Mouse (Mus musculus) kidney, postnatal 14 days (tissue): ENCODE measurements around the gene Schip1.

Experiments used
- DNase-seq: peaks from one replicate; pipeline ENCODE4 v3.0.0; 2022; ENCODE audit warnings: mixed read lengths

Gene Schip1

DNA sequence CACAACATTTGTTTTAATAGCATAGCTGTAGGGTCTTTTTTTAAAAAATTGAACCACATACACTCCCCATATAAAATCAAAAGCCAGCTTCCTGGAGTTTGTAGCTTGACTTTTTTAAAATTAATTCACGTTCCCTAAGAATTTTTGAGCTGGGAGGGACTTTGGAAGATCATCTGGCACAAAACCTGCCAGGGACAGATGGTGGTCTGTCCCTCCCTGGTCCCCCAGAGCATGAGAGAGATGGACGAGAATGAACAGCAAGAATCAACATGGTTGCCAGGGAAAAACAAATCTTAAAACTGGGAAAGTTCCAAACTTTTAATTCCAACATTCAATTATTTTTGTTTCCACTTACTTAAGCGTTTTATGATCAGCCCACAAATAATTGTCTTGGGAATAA lies 334.1 kb downstream of the Schip1 start:
- DNase-seq: no peak

DNA sequence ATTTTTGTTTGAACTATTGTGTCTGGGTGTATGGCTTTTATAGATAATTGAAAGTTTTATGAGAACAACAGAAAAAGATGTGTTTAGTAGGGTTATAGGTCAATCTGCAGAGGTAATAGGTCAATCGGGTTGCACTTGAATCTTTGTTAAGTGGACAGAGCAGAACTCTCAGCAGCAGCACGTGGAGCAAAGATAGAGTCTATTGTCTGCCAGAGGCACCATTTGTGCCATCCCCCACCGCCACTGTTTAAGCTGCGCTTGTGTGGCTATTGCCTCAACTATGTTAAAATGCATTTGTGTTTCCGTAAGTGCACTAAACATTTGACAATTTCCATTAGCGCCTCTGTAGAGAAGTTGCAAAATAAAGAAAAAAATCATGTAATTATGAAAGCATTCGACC lies 335.5 kb downstream of the Schip1 start:
- DNase-seq: no peak

DNA sequence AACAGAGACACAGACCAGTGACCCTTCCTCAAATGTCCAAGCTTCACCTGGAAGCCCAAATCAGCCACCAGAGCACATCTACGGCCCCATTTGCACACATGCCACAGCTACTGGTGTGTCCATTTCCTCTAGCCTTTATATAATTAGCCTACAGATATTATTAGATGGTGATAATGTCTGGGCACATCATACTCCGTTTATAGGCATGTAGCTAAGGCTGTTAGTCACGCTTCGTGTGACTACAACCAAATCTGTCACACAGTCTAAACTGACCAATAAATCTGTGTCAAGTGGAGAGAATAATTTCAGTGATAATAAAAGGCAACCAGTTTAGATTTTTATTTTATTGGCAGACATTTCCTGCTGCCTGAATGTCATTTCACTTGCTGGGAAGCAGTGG lies 338.7 kb downstream of the Schip1 start:
- DNase-seq: no peak

DNA sequence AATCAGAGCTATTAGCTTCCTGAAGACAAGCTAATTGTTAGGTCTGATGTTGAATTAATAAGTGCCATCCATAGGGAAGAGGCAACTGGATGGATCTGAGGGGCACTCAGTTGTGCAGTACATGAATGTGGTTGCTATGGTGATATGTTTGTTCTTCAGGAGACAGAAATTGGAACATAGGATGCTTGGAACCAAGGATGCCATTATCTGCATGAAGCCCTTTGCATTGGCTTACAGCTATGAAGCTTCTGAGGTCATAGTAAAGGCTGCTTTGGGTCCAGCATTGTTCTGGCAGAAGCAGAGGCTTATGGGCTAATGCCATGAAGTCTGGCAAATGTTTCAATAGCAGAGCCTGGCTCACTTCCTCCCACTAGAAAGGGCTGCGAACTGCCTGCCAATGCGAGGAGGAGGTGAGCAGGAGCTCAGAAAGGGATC lies 339.2 kb downstream of the Schip1 start:
- no peak for DNase-seq

DNA sequence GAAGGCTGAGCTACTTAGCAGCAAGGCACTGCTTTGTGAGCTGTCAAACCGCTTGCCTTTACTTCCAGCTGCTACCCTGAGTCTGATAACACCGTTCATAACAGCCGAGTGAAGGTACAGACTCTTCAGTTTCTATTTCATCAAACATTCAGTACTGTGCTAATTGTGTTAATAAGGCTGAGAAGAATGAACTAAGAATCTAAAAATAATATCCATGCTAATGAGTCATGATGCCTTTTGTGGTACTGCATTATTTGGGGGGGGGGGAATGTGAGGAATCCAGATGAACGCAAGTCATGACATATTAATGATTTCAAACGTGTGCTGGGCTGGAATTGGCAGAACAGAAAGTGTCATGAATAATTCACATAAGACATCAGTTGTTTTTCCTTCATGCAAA lies 341.1 kb downstream of the Schip1 start:
- no peak for DNase-seq

DNA sequence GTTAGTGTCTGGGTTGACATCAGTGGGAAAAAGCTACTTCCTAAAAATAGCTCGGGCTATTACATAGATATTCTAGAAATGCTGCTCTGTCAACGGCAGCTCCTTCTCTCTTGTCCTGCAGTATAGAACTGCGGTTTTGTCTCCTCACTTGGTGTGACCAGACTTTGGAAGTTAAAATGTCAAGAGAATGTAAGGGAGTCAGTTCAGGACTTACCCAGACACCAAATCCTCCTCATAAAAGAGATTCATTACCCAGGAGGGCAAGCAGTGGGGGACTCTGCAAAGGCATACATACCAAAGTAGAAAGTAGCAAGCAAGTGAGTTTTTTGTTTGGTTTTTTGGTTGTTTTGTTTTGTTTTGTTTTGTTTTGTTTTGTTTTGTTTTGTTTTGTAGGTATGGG lies 347.7 kb downstream of the Schip1 start:
- DNase-seq: no peak

DNA sequence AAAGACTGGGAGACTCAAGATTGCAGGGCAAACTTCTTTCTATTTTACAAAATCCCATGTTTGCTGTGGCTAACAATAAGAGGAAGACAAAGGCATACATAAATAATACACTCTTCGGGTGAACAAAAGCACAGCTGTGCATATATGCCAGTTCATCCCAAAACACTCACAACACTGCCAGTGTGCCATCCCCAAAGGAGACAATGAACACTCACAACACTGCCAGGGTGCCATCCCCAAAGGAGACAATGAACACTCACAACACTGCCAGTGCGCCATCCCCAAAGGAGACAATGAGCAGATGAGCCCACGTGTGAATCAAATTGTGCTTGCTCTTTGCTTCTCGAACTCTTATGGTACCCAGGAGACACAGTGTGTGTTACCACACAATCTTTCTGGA lies 355.2 kb downstream of the Schip1 start:
- no peak for DNase-seq

DNA sequence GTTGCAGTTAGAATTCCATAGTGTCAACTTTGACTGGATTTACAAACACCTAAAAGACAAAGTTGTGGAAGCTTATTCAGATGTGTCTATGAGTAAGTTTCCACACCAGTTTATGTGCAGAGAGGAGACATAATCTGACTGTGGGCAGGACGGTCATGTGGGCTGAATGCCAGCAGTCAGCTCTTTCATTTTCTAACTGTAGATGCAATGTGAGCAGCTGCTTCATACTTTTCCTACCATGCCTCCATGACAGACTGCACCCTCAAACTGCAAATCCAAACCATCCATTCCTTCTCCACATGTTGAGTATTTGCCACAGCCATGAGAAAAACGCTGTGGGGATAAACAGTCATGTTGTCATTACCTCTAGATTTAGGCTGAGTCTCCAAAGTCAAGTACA lies 356.3 kb downstream of the Schip1 start:
- DNase-seq: no peak

DNA sequence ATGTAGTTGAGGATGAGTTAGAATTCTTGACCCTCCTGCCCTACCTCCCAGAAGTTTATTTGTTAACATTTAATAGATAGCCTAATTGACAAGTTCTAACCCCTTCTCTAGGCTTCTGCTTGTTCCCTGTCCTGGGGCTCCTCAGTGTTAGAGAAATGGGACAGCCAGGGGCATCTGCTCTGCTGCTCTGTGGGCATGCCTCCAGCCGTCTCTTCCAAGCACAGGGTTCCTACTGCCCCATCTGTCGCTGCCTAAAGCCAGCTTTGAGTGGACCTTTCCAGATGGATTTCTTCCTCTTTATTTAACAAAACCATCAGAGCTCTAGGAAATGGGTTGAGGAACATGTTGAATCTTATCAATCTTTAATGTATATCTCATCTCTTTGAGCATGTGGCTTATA lies 357.2 kb downstream of the Schip1 start:
- DNase-seq: no peak

DNA sequence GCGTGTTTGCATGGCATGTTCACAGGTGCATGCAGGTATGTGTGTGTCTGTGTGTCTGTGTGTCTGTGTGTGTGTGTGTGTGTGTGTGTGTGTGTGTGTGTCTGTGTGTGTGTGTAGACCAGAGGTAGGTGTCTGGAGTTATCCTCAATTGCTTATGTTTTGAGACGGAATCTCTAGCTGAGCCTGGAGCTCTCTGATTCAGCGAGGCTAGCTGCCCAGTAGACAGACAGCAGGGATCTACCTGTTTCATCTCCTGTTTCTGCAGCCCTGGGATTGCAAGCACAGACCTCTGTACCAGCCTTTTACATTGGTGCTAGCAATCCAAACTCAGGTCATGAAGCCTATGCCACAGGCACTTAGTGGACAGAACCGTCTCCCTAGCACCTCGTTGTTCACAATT lies 363.5 kb downstream of the Schip1 start:
- DNase-seq: no peak

DNA sequence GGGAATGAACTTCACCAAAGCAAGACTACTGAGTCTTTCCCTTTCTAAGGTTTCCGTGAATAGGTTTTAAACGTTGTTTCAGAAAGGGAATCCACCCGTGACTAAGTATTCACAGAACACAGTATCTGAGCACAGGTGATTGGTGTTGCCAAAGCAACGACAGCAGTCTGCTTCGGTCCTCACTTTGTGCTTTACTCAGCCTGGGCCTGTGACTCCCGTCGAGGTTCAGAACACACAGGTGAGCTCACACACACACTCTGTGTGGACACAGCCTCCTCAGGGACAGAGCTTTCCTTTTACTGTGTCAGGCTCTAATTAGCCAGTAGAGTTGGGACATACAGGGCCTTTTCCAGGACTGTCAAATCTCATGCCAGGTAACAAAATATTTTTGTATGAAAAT lies 369.8 kb downstream of the Schip1 start:
- no peak for DNase-seq

DNA sequence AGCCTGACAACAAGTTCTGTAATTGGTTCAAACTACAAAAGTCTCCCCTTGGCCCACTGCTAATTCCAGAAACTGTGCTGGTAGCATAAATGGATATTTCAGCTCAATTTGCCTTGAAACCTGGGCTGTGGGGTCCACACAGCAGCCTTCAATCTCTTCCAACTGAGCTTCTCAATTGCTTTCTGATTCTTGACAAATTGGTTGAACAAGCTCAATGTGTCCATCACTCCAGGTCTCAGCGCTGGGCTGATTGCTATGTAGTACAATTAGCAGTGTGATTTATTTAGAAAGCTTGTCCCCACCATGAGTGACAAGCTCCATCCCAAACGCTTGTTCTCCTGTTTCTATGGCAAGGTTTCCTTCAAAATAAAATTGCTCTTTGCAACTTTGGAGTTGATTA lies 370.3 kb downstream of the Schip1 start:
- no peak for DNase-seq

DNA sequence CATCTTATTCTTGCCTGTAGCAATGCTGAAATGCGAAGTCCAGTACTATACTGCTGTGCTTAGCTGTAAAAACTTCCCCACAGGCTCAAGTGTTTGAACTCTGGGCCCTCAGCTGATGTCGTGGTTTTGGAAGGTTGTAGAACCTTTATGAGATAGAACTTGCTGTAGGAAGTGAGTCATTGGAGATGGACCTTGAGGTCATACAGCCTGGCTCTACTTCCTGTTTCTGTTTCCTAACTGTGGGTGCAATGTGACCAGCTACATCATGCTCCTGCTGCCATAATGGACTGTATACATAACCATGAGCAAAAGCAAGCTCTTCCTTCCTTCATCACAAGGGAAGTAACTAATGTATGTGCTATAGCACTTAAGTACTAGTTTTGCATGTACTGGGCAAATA lies 383.9 kb downstream of the Schip1 start:
- no peak for DNase-seq

DNA sequence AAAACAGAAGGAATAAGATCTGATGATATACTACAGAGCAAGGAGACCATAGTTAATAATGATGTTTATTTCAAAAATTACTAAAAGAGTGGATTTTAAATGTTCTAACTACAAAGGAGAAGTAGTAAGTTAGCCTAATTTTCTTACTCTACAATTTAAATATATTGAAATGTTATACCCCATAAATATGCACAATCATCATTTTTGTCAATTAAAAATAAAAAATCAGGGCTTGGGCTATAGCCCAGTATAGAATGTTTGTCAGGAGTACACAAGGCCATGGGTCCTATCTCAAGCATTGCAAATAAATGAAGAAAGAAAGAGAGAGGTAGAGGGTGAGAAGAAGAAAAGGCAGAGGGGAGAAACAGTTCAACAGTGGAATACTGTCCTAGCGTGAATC lies 387.0 kb downstream of the Schip1 start:
- no peak for DNase-seq

DNA sequence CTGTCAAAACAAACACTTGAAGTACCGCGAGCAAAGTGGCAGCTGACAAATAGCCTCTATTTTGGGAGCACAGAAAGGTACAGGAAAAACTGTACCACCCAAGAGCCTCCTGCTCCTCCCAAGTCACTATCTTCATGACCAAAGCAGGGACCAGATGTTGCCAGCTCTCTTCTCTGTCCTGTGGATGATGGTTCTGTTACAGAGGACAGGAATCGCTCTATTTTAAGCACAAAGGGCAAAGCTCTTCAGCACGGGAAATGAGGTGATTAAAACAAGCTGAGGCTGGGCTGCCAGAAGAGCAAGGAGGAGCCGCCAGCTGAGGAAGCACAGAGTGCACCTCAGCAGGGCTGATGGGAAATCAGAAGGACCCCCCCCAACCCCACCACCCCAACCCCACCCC lies 388.7 kb downstream of the Schip1 start:
- DNase-seq: no peak

DNA sequence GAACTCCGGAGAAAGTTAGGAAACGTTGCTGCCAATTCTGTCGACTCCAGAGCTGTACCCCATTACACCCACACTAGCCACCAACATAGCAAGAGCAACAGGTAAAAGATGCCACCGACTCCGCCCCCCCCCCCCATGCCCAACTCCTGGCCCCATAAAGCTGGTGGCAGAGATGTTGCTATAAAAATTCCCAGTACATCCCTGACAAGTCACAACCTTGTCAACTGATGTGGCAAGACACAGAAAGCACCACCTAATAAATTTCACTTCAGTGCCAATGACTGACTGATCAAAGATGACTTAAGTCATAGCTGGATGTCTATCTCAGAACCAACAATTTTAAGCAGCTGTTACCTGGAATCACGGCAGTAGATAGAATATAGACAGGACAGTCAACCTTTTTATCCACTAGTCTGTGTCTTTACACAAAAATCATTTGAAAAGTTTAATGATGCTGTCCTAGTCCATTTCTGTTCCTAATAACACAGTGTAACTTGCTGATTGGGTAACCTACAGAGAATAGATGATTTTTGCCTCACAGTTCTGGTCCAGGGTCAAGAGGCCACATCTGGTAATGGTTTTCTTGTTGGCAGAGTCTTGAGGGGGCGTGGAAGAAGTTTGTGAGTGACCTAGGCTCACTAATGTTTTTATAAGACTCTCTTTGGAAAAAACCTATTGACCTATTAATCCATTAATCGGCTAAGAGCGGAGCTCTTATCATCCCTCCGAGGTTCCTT lies 389.3 kb downstream of the Schip1 start:
- DNase-seq: no peak

DNA sequence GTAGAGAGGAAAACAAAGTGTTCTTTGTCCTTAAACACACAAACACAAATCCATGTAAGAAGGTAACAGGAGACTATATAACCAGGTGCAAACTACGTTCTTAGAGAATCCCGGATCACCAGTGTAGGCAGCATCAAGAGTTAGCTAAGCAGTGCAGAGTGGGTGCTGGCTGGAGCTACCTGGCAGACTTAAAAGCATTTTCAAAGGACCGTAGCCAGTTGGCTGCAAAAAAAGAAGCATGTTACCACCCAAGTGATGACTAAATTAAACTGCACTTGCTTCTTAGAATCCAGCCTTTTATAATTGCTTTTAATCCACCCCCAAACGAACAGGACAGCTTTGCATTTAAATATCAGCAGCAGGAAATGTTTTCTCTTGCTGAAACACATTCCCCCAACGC lies 402.0 kb downstream of the Schip1 start:
- no peak for DNase-seq

DNA sequence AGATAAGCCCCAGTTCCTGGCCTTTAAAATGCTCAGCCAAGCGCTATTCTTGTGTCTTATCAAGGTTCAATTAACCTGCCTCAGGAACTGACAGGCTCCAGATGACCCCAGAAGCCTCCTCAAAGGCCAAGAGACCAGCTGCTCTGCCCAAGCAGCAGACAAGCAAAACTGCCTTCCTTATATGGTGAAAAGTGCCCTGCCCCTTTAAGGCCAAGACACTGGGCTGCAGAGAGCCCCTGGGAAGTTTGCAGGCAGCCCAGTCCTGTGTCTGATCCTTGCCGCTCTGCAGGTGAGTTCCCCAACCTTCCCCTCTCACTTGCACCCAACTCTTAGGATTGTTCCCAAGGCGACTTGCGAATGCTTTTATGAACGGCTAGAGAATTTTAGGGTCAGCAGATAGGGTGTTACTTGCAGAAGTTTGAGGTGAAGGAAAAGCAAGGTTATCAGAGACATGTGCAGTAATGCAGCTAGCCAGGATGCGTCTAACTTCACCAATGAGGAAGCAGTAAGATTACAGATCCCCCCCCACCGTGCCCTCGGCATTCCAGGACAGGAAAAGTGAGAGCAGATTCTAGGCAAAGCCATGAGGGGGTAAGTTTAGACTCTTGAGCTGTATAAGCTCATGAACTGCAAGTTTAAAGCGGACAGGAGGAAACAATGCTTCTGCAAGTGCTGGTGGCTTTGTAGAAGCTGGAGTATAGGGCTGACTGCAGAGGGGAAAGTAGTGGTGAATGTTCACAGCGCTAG lies 403.5 kb downstream of the Schip1 start:
- peak; percentile 65 for DNase-seq

DNA sequence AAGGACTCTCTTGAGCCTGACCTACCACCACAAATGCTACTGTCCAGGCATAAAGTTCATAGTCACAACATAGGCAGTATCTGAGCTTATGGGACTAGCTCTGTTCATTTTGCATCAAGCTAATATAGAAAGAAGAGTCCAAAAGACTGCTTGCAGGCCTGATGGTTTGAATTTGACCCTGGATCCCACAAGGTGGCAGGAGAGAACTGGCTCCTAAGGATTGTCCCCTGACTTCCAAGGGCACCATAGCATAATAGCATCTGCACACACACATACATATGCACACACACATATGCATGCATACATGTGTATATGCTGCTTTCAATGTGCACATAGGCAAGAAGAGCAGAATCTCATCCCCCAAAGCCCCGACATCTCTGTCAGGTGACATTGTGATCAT lies 405.0 kb downstream of the Schip1 start:
- DNase-seq: peak; percentile 43

DNA sequence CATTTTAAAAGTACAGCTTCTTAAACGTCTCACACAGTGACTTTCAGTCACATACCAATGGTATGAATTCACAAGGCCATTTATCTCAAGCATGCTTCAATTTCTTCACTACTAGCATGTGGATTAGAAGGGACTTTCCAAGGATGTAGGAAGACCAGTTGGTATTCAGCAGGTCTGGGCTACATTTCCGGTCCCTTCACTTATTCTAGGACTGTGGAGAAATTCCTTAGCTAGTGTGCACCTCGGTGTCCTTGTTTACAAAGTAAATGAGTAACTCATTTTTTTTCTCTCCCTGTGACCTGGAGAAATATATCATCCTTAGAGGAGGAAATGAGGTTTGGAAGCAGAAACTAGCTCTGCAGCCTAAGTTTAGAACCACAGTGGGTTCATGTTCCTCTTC lies 405.5 kb downstream of the Schip1 start:
- DNase-seq: peak; percentile 45

DNA sequence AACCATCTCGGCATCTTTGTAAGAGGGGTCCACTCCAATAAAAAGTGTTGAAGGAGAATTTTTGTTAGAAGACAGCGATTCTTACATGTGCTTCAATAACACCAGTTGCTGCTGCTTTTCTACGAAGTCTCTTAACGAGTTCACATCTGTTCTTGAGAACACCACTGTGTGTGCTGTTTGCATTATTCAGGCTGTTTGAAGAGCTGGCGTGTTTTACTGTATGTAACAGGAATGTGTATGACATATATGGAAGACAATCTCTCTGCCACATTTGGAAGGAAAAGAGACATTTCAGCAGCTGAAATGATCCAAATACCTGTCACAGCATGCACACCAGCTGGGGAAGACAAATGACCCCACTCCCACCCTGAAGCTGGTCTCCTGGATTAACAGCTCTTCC lies 406.0 kb downstream of the Schip1 start:
- DNase-seq: no peak

DNA sequence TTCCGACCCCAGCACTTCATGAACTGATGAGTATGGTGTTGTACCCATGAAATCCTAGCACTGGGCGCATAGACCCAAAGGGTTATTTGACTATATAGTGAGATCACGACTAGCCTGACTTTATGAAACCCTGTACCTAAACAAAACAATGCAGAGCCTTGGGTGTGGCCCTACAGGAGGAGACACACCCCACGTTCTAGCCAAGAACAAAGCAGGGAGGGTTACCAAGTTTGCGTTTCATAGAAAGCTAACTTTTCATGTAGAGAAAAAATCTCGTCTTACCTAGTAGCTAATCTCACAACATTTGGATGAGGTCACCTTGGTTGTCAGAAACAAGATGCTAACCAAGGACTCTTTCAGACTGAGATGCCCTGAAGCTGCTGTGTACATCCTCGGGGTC lies 411.7 kb downstream of the Schip1 start:
- DNase-seq: no peak

DNA sequence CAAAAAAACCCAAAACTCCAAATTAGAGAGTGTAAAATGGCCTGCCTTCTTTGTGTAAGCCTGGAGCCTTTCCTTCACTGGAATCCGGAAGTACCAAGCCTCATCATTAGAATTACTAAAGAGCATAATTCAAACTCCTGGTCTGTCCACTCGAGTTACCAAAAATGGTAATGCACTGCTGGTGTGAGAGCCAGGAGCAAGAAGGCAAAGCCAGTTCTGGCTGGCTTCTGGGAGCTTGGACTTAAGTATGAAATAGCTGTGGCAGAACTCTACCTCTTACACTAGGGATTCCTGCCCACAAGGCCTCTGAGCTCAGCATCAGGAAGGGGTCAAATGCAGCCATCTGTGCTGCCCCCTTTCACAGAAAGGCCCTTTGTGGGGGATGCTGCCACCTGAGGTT lies 412.9 kb downstream of the Schip1 start:
- DNase-seq: peak; percentile 56

DNA sequence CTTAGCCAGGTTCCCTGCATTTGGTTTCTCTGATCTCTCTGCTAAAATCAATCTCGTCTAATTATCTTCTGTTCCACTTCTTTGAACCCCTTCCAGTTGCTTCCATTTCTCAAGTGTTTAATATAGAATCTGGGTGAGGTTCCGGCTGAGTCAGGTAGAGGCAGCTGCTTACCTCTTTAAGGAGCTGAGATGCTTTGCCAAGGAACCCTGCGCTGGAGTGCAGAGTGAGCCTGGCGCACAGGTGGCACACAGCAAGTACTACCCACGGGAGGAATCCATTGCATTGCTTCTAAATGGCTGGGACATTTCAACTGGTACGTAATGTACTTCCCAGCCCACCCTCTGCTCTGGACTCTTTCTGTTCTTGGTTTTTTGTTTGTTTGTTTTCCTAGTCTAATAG lies 414.7 kb downstream of the Schip1 start:
- DNase-seq: no peak

DNA sequence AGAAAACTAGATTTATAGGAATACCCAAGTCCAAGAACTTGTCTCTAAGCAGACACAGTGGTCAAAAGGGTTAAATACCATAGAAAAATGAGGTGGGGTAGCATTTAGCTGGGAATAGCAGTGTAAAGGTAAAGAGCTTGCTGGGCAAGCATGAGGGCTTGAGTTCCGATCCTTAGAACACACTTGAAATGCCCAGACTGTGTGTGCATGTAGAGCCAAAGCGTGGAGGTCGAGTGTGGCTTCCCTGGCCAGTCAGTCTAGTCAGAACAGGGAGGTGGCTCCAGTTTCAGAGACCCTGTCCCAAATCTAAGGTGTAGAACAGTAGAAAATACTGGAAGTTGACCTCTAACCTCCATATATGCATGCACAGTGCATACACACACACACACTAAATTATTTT lies 418.9 kb downstream of the Schip1 start:
- no peak for DNase-seq
